Mouse (Mus musculus) forebrain, embryonic 10.5 days (tissue): Measurements from ENCODE around the gene Cdca5. TPM values are rescaled to one million over a fixed set of nuclear protein-coding genes. Genes with fewer than 3 reads are reported as not detected.

Experiments used
- DNase-seq: peaks from one replicate; pipeline ENCODE4 v3.0.0-alpha.2; 2017; ENCODE audit warnings: low spot score; ENCODE audit errors: extremely low spot score
- H3K27ac ChIP-seq: fragments of 300-500 bp; sonication (generic); 2 replicates; pipeline ENCODE4 v1.5.1; 2016; ENCODE audit warnings: mild to moderate bottlenecking
- H3K27me3 ChIP-seq: fragments of 300-500 bp; sonication (generic); 2 replicates; pipeline ENCODE4 v1.6.1; 2016; ENCODE audit warnings: mild to moderate bottlenecking; ENCODE audit not compliant: poor library complexity, severe bottlenecking
- H3K36me3 ChIP-seq: fragments of 300-500 bp; sonication (generic); replicated peaks from 2 replicates; pipeline ENCODE4 v1.6.1; 2016; ENCODE audit warnings: mild to moderate bottlenecking, moderate library complexity
- H3K4me1 ChIP-seq: fragments of 300-500 bp; sonication (generic); 2 replicates; pipeline ENCODE4 v1.6.1; 2016
- H3K4me3 ChIP-seq: fragments of 300-500 bp; sonication (generic); 2 replicates; pipeline ENCODE4 v1.5.1; 2016; ENCODE audit warnings: mild to moderate bottlenecking, moderate library complexity
- H3K9me3 ChIP-seq: fragments of 300-500 bp; sonication (generic); 2 replicates; pipeline ENCODE4 v1.6.1; 2016; ENCODE audit warnings: mild to moderate bottlenecking, moderate library complexity
- WGBS: fragments of 180-500 bp; shearing (Covaris S2); methylation state at CpG from one replicate; pipeline ENCODE4 v1.1.7; 2016; 5-methylcytosine and 5-hydroxymethylcytosine counted together
- polyA plus RNA-seq: library from polyadenylated mRNA; unstranded; fragments of >200 nt; fragmentation: Nextera tagmentation; extraction: Ambion mirVana; gene quantifications from 2 replicates; pipeline ENCODE4 v1.2.1, GENCODE M21; 2016

Cdca5 gene
- polyA plus RNA-seq, 1 experiment from 2014 or later, result 85.4 TPM

DNA sequence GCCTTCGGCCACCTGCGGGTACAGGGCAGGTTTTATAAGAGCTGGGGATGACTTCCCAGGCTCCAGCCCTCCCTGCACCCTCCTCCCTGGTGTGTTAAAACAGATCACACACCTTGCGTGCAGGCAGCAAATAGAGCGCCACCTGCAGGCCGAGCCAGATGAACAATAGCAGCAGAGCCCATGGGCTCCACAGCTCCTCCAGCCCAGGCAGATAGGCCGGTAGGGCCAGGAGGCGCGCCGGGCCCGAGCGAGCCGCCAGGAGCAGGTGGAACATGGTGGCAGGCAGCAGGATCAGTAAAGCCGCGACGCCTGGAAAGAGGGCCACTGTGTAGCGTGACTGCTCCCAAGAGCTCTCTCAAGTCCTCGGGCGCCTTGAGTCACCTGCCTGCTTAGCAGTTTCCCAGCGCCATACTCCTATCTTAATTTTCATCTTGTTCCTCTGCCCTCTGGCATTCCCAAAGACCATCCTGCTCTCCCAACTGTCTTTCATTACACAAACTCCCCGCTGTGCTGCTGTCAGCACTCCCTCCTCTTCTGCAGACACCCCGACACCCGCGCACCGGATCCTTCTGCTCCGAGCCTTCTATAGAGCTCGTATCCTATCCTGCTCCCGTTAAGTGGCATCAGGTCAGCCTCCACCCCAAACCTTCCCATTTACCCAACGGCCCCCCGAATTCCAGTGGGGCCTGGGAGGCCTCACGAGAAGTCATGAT lies 17.6 kb upstream of the Cdca5 start:
- peak overlapping the region; percentile 70 for H3K4me3 ChIP-seq
- peak overlapping the region; percentile 89 for H3K27ac ChIP-seq
- WGBS, result under 1% methylated on average over 30 of the region's 30 CpGs
- 0 out of 2 replicates have a peak, but pooled peaks cover 3% of the 10 kb centered on the region for H3K27me3 ChIP-seq
- DNase-seq, result peak; percentile 86
- no peaks in the 10 kb centered on the region for H3K9me3 ChIP-seq
- peaks cover 51% of the 10 kb centered on the region for H3K36me3 ChIP-seq
- H3K4me1 ChIP-seq, result peaks cover 45% of the 10 kb centered on the region

DNA sequence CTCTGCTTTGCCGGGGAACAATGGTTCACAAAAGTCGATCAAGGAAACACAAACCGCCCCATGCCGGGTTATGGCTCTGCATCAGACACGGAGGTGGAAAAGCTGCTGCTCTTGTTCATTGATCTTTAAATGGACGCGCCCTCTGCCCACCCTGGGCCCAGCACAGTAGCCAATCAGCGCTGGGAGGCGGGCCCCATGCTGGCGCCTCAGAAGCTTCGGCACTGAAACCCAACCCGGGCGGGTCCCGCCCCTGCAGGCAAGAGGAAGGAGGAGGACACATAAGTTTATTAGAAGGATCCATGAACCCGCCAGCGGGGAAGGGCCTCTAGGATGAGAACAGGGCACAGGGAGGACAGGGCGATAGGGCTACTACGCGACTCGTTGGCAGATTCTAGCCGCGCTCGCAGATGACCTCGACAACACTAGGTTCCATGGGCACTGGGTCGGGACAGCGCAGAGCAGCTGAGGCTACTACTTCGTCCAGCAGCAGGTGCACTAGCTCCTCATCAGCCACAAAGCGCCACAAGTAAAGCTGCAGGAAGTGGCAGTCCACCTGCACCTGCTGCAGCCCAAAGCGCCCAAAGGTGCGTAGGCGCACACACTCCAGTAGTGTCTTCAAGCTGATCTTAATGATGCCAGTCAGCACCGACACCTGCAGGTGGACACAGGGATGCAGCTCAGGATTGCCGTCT lies 16.9 kb upstream of the Cdca5 start, which contains the start of gene Tm7sf2:
Gene Tm7sf2 (minus strand): TSS at position 650 of the 692 bp plus-strand sequence.
- peaks cover 38% of the 10 kb centered on the region for H3K4me1 ChIP-seq
- H3K27ac ChIP-seq, result peak within 1 kb of the TSS; percentile 89
- H3K36me3 ChIP-seq, result peaks cover 53% of the 10 kb centered on the region
- H3K9me3 ChIP-seq, result no peaks in the 10 kb centered on the region
- DNase-seq, result peak; percentile 92
- WGBS, result 8% methylated on average over 33 of the region's 33 CpGs
- 0 out of 2 replicates have a peak, but pooled peaks cover 3% of the 10 kb centered on the region for H3K27me3 ChIP-seq
- H3K4me3 ChIP-seq, result peak within 1 kb of the TSS; percentile 70

GRCm38 (mm10) chr19:6068951-6069350 lies 15.8 kb upstream of the Cdca5 start:
- Histone ChIP-seq H3K27me3 (0 out of 2 replicates have a peak, but pooled peaks cover 3% of the 10 kb centered on the region), H3K27ac (0 out of 2 replicates have a peak overlapping the region, but pooled peaks have one; percentile 30), H3K4me1 (peaks cover 34% of the 10 kb centered on the region), H3K36me3 (peaks cover 52% of the 10 kb centered on the region), H3K9me3 (no peaks in the 10 kb centered on the region), H3K4me3 (peak overlapping the region; percentile 12; the same call in 1 of the 2 replicates)
- 79% methylated on average over 4 of the region's 4 CpGs for WGBS
- DNase-seq, result no peak

- 0 out of 2 replicates have a peak, but pooled peaks cover 3% of the 10 kb centered on the region for H3K27me3 ChIP-seq
- H3K27ac ChIP-seq, result no peak overlapping the region
- no peak for DNase-seq
- 92% methylated on average over 10 of the region's 10 CpGs for WGBS
- no peaks in the 10 kb centered on the region for H3K9me3 ChIP-seq
- H3K36me3 ChIP-seq, result peaks cover 56% of the 10 kb centered on the region
- H3K4me1 ChIP-seq, result peaks cover 34% of the 10 kb centered on the region
- no peak overlapping the region for H3K4me3 ChIP-seq
Measured at GRCm38 (mm10) chr19:6069851-6070250, 14.9 kb upstream of the Cdca5 start.

GRCm38 (mm10) chr19:6070571-6071250 lies 14.1 kb upstream of the Cdca5 start:
- Histone ChIP-seq H3K9me3 (no peaks in the 10 kb centered on the region), H3K27me3 (0 out of 2 replicates have a peak, but pooled peaks cover 3% of the 10 kb centered on the region), H3K36me3 (peaks cover 63% of the 10 kb centered on the region), H3K27ac (no peak overlapping the region), H3K4me1 (peaks cover 32% of the 10 kb centered on the region), H3K4me3 (peak overlapping the region; percentile 5; the same call in 1 of the 2 replicates)
- 96% methylated on average over 31 of the region's 31 CpGs for WGBS
- no peak for DNase-seq

DNA sequence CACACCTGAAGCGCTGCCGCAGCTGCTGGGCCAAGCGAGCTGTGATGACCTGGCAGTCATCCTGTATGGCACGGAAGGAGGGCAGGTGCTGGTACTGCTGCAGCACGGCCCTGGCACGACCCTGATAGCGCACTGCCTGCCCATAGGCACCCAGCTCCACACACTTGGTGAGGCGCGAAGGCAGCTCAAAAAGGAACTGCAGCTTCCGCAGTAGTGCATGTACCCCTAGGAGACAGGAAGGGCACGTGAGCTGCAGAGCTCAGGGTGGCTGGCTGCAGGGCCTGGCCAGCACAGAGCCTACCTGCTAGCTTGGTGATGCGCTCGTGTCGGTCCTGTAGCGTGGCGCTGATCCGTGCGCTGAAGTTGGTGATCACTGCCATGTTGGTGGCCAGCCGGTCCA lies 13.5 kb upstream of the Cdca5 start:
- H3K36me3 ChIP-seq, result peaks cover 63% of the 10 kb centered on the region
- 93% methylated on average over 19 of the region's 19 CpGs for WGBS
- H3K4me1 ChIP-seq, result peaks cover 32% of the 10 kb centered on the region
- no peak for DNase-seq
- no peak overlapping the region for H3K4me3 ChIP-seq
- H3K9me3 ChIP-seq, result no peaks in the 10 kb centered on the region
- no peak overlapping the region for H3K27ac ChIP-seq
- 0 out of 2 replicates have a peak, but pooled peaks cover 3% of the 10 kb centered on the region for H3K27me3 ChIP-seq

- Histone ChIP-seq H3K4me3 (no peak overlapping the region), H3K9me3 (no peaks in the 10 kb centered on the region), H3K27me3 (0 out of 2 replicates have a peak, but pooled peaks cover 1% of the 10 kb centered on the region), H3K4me1 (peaks cover 20% of the 10 kb centered on the region), H3K36me3 (peaks cover 57% of the 10 kb centered on the region), H3K27ac (no peak overlapping the region)
- DNase-seq, result no peak
- WGBS, result 86% methylated on average over 5 of the region's 5 CpGs
Measured at GRCm38 (mm10) chr19:6073889-6074288, 10.9 kb upstream of the Cdca5 start.

DNA sequence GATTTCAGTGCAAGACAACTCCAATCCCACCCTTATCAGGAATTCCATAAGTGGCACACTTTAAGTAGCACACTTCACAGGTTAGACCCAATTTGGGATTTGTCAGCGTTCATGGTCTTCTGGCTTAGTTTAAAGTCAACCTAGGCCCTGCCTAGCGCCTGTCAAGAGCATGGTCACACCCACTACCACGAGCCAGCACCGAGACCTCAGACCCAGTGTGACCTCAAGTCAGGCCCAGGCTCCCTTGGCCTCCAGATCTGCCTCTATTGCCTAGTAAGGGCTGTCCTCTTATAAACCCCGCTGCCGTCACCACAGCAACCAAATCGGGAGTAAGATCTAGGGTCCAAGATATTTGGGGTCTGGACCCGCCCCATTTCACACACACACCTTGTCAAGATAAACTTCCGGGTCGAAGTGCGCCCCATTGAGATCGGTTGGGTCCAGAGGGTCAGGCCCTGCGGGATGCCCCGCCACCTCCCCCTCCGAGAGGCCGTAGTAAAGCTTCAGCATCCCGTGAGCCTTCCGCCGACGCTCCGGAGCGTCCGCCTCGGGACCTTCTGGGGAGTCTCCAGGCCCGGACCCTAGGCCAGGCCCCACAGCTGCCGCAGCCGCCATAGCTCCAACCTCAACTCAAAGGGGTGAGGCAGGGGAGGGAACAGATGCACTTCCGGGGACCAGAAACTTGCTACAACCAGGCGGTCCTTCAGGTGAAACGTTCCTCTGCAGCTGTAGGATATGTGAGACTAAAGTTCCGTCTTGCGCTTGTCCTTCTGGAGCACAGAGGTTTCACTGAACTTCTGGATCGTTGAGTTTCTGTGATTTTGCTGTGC lies 8.0 kb upstream of the Cdca5 start, which contains the start of gene Vps51:
Gene Vps51 (minus strand): TSS at position 668 of the 830 bp plus-strand sequence.
- H3K27me3 ChIP-seq, result no peaks in the 10 kb centered on the region
- peaks cover 50% of the 10 kb centered on the region for H3K36me3 ChIP-seq

GRCm38 (mm10) chr19:6079983-6080480 lies 4.8 kb upstream of the Cdca5 start, which contains the start of gene Tmem262:
Tmem262 (plus strand) TSS chr19:6080033.
- Histone ChIP-seq H3K4me3 (no peak within 1 kb of the TSS), H3K4me1 (peaks cover 31% of the 10 kb centered on the region), H3K27ac (no peak within 1 kb of the TSS), H3K27me3 (no peaks in the 10 kb centered on the region), H3K9me3 (no peaks in the 10 kb centered on the region), H3K36me3 (peaks cover 39% of the 10 kb centered on the region)
- DNase-seq, result no peak
- 95% methylated on average over 12 of the region's 12 CpGs for WGBS

More for the DNA sequence above, 8.0 kb upstream of the Cdca5 start, which contains the start of gene Vps51:
- H3K9me3 ChIP-seq, result no peaks in the 10 kb centered on the region
- peak within 1 kb of the TSS; percentile 76 for H3K4me3 ChIP-seq
- DNase-seq, result peak; percentile 83
- H3K4me1 ChIP-seq, result peaks cover 18% of the 10 kb centered on the region
- 2% methylated on average over 33 of the region's 33 CpGs for WGBS
- peak within 1 kb of the TSS; percentile 94 for H3K27ac ChIP-seq

- no peak within 1 kb of the TSS for H3K27ac ChIP-seq
- H3K4me1 ChIP-seq, result peaks cover 32% of the 10 kb centered on the region
- H3K9me3 ChIP-seq, result no peaks in the 10 kb centered on the region
- 91% methylated on average over 9 of the region's 9 CpGs for WGBS
- H3K36me3 ChIP-seq, result peaks cover 47% of the 10 kb centered on the region
- no peak for DNase-seq
- H3K27me3 ChIP-seq, result no peaks in the 10 kb centered on the region
- H3K4me3 ChIP-seq, result peak within 1 kb of the TSS; percentile 10; the same call in 1 of the 2 replicates
Measured at GRCm38 (mm10) chr19:6082156-6082555, 2.6 kb upstream of the Cdca5 start, which contains the start of gene Gm28374. Gm28374 (minus strand) TSS chr19:6082256.

GRCm38 (mm10) chr19:6085417-6085879 lies 665 bp downstream of the Cdca5 start:
- Histone ChIP-seq H3K4me1 (peaks cover 23% of the 10 kb centered on the region), H3K9me3 (no peaks in the 10 kb centered on the region), H3K27me3 (no peaks in the 10 kb centered on the region), H3K4me3 (peak overlapping the region; percentile 89), H3K36me3 (peaks cover 70% of the 10 kb centered on the region), H3K27ac (peak overlapping the region; percentile 91)
- WGBS, result under 1% methylated on average over 17 of the region's 17 CpGs
- DNase-seq, result peak; percentile 75
